Mouse (Mus musculus) brain, embryonic 14.5 days (tissue): ENCODE data around the gene Lmbrd2. TPM values are rescaled to one million over a fixed set of nuclear protein-coding genes. Genes with fewer than 3 reads are reported as not detected.

Experiments
- DNase-seq: peaks from one replicate; pipeline ENCODE4 v3.0.0-alpha.2; 2011; ENCODE audit warnings: low read depth
- CTCF ChIP-seq: fragments of 200-500 bp; IDR thresholded peaks from 2 replicates; pipeline ENCODE4 v1.5.1; 2012; ENCODE audit warnings: inconsistent platforms, mild to moderate bottlenecking, moderate library complexity, borderline replicate concordance; ENCODE audit not compliant: insufficient read depth, insufficient read length; ENCODE audit errors: extremely low read depth
- POLR2A ChIP-seq: fragments of 200-500 bp; IDR thresholded peaks from 2 replicates; pipeline ENCODE4 v1.6.1; 2012; ENCODE audit warnings: mild to moderate bottlenecking, inconsistent platforms, borderline replicate concordance; ENCODE audit not compliant: poor library complexity, insufficient read depth, insufficient read length, severe bottlenecking; ENCODE audit errors: extremely low read depth
- polyA plus RNA-seq: library from polyadenylated mRNA; depleted of rRNA; stranded (reverse); fragments of >200 nt; gene quantifications from 2 replicates; pipeline ENCODE4 v1.2.3, GENCODE M21; 2012

Lmbrd2 gene
- polyA plus RNA-seq, 1 experiment, result 14.5 TPM

- TF ChIP-seq CTCF, result no peak
- TF ChIP-seq POLR2A, result no peak
Observed at GRCm38 (mm10) chr15:9114131-9114530, 26.2 kb upstream of the Lmbrd2 start.

GRCm38 (mm10) chr15:9114599-9114998 lies 25.8 kb upstream of the Lmbrd2 start:
- TF ChIP-seq POLR2A (no peak), CTCF (no peak)
- DNase-seq, result no peak

More at GRCm38 (mm10) chr15:9114131-9114530, 26.2 kb upstream of the Lmbrd2 start:
- DNase-seq, result no peak

- TF ChIP-seq POLR2A (no peak), CTCF (no peak)
Observed at GRCm38 (mm10) chr15:9118852-9119251, 21.5 kb upstream of the Lmbrd2 start.

GRCm38 (mm10) chr15:9120081-9120480 lies 20.3 kb upstream of the Lmbrd2 start:
- peak; percentile 83 for DNase-seq
- TF ChIP-seq CTCF (peak; percentile 91), POLR2A (no peak)

More at GRCm38 (mm10) chr15:9118852-9119251, 21.5 kb upstream of the Lmbrd2 start:
- DNase-seq, result no peak

GRCm38 (mm10) chr15:9122989-9123388 lies 17.4 kb upstream of the Lmbrd2 start:
- TF ChIP-seq POLR2A (no peak), CTCF (no peak)
- no peak for DNase-seq

DNA sequence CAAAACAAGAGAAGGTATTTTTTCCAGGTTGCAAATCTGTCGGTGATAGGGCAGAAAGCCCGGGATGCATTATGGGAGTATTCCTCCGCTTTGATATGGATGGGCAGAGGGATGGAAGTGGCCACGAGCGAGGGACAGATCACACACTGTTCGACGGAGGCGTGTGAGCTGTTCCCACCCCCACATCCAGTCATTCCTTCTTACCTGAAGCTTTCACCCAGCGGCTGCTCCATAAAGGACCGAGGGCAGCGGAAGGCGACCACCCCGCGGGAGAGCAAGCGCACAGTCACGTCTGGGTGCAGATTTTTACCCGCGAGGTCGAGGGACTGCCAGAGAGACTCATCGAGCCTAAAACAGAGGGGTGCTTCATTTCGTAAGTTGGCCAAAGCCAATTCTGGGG lies 15.5 kb upstream of the Lmbrd2 start:
- DNase-seq, result no peak
- TF ChIP-seq CTCF, result no peak
- no peak for TF ChIP-seq POLR2A

DNA sequence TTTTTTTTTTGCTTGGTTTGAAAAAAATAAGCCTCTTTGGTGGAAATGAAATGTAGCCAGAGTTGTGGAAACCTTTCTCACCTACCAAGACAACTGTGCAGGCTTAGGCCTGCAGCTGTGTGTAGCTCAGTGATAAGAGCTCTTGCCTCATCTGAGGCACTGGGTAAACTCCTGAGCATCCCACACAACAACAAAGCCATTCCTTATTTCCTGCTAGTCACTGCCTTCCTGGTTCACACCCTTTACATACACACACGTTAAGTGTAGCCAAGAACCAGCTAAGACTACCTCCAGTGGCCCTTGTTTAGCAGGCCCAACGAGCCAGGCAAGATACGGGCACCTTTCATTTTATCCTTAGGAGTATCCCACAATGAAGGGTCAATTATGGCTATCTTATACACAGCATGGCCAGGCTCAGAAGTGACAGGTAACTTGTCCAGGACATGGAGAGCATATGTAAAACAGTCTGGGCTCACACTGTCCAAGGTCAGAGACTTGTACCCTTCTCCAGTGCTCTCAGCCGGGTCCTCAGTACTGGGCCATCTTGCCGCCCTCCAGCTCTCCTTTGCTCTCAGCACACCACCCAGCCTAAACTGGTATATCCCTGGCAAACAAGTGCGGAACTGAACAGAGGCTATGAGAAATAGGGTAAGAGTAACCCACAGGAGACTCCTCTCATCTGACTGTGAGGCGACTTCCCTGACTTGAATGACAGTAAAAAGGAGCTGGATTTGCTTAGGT lies 13.1 kb upstream of the Lmbrd2 start:
- TF ChIP-seq POLR2A (no peak), CTCF (no peak)
- DNase-seq, result no peak

DNA sequence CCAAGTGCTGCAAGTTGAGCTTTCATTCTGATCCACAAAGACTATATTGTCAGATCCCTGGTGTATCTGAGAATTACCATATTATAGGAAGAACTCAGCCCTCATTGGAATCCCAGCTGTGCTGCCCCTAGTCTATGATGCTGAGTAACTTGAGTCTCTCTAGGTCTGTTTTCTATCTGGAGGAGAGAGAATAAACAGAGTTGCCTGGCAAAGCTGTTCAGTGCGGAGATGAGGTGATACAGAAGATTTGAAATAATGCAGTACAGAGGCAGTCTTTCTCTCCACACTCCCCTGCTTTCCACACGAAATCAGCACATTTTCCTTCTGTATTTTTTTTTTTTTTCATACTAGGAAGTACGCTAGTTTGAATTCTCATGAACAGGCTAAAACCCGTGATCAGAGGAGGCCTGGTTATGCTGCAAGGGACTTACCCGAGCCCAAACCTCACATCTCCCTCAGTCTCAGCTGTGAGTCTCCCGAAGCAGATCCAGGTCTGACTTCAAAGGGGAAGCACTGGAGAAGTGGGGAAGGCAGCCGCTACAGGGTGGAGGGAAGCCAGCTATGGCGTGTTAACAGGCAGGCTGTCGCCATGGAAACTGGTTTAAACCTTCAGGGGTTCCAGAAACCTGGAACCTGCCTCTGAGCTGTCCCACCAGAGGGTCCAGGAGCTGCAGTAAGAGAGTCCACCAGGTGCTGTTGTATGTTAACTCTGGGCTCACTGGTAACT lies 9.4 kb upstream of the Lmbrd2 start:
- TF ChIP-seq POLR2A, result no peak
- no peak for TF ChIP-seq CTCF
- peak; percentile 62 for DNase-seq

DNA sequence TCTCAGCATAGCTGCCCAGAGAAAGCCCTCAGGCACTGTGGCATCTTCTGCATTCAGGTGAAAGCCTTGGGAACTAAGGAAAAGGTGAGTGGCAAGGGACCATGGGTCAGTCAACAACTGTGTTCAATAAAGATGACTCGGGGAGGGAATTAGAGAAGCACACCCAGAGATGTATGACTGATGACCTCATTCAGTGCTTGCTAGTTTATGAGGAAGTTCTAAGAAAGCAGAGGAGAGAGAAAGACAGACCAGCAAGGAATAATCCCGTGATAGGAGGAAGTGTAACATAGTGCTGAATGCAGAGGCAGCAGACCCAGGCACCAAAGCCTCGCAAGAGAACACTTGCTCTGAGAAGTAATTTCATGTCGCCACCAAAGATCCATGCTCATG lies 8.9 kb upstream of the Lmbrd2 start:
- no peak for DNase-seq
- no peak for TF ChIP-seq POLR2A
- no peak for TF ChIP-seq CTCF

DNA sequence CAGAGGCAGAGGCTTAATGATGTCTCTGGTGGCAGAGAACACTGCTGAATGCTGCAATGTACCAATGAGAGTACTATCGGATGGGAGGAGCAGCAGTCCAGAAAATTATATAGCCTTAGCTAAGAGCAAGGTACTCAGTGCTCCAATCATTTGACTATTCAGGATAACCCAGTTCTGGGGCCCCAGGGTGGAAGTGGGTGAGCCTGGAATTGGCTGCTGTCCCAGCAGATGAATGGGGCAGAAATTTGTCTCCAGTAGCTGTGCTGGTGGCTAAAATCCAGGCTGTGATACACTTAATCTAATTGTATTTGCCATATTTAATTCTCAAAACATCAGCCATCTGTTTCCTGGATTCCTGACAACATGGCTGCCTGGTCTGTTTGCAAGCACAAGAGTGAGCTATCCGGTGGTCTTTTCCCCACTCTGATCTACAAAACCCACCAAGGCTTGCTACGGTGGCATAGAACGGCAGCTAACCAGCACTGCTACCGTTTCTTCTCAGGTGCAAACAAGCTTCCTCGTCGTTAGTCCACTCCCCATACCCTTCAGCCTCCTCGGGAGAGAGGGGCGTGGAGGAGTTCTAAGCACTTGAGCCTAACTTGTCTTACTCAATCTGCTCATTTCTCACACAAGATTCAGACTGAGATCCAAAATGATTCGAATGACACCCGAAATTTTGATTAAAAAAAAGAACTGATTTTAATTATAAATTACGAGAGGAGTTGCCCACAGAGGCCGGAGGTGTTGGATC lies 7.5 kb upstream of the Lmbrd2 start:
- no peak for TF ChIP-seq CTCF
- TF ChIP-seq POLR2A, result no peak
- peak; percentile 70 for DNase-seq

- DNase-seq, result no peak
- TF ChIP-seq POLR2A (no peak), CTCF (no peak)
Observed at GRCm38 (mm10) chr15:9134891-9135507, 5.4 kb upstream of the Lmbrd2 start.

DNA sequence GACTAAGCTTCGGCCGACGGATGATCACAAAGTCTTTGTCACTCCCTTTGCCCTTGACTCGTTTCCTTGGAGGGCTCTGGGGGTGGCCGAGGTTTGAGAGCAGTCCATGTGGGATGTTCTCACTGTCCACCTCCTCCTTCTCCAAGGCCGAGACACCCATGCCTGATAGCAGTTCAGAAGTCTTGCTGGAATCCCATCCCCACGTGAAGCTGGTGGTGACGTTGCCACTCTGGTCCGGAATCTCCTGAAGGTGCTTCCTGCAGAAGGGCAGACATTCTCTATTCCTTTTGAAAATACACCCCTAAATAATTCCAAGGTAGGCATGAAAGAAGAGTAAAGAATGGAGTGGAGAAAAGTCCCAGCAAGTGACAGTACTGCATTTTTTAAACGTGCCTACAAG lies 903 bp upstream of the Lmbrd2 start:
- TF ChIP-seq POLR2A (no peak), CTCF (no peak)
- peak; percentile 29 for DNase-seq
